Mouse (Mus musculus) heart, postnatal 0 days (tissue): ENCODE measurements at regions not wholly inside any gene's neighbourhood (a gene's known extent, or its start where the extent isn't known, plus 50 kb on each side); places are given as distances from the start of the nearest gene placed in this dataset.

Experiments
- CTCF ChIP-seq: IDR thresholded peaks from 2 replicates; pipeline ENCODE4 v1.5.1; 2016; ENCODE audit warnings: antibody characterized with exemption, control low read depth, low read depth
- EP300 ChIP-seq: IDR thresholded peaks from 2 replicates; pipeline ENCODE4 v1.6.1; 2016; ENCODE audit warnings: antibody characterized with exemption, low read depth

DNA sequence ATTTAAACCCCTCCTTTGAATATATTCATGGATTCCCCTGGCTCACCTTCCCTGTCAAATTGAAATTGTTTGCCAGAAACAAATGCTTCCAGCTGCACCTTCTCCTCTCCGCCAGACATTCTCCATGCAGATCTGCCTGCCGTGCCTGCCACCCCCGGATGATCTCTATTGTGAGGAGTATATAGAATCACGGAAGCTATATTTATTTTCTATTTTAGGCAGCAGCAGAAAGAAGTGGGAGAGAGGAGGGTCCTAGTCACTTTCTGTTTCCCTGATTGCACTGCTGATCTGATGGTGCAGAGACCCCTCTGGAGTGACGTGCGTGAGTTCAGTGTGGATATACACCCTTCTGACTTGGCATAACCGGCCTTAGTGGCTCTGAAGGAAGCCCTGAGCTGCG lies 505.4 kb downstream of the Adam3 start:
- TF ChIP-seq CTCF (no peak), EP300 (no peak)
